Mouse (Mus musculus): ENCODE results near the gene Sik2. TPM values are rescaled to one million over a fixed set of nuclear protein-coding genes. Genes with fewer than 3 reads are reported as not detected.

Gene Sik2
- total RNA-seq, 1 experiment: 10.0 TPM

DNA sequence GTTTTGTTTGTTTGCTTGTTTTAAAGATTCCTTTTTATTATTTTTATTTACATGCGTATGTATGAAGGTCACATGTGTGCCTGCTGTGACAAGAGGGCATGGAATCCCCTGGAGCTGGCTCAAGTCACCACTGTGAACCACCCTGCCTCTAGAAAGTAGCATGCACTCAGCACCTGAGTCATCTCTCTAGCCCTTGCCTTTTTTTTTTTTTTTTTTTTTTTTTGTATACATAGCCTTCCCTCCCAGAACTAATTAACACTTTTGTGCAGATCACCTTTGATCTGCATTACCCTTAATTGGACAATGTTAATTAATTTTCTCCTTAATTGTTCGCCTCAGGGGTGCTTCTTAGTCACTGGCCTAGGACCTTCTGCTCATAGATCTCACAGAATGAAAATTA, 66.2 kb downstream of the Sik2 start:
- H3K4me3 ChIP-seq (ENCODE audit: insufficient read depth in 1 of 2, low read depth in 1 of 2, low read length in 2 of 2, poor library complexity in 1 of 2, severe bottlenecking in 1 of 2): no peak overlapping the region
- H3K9ac ChIP-seq (ENCODE audit: insufficient read depth, low read depth, low read length, poor library complexity, severe bottlenecking): no peak overlapping the region
- in situ Hi-C loops (cut with MboI; ENCODE audit: low sequenced_read_pairs in 2 of 2, unreplicated experiment in 2 of 2): no loop called here
- no peaks in the 10 kb centered on the region for H3K4me1 ChIP-seq (ENCODE audit: control insufficient read depth in 2 of 2, insufficient read depth in 2 of 2, low read length in 2 of 2, poor library complexity in 1 of 2)
- no peak for DNase-seq (ENCODE audit: low read depth, low spot score)
- no peak for TF ChIP-seq MAFK (IDR thresholded peaks at IDR 0.05; ENCODE audit: insufficient read depth, low read depth, low read length)
- no peaks in the 10 kb centered on the region for H3K36me3 ChIP-seq (ENCODE audit: control insufficient read depth, insufficient read depth, low read length, poor library complexity, severe bottlenecking)
- no peak overlapping the region for H3K27ac ChIP-seq (ENCODE audit: insufficient read depth, low read depth, low read length, poor library complexity, severe bottlenecking)
- no peaks in the 10 kb centered on the region for H3K9me3 ChIP-seq (ENCODE audit: control insufficient read depth, insufficient read depth, low read depth, low read length)

DNA sequence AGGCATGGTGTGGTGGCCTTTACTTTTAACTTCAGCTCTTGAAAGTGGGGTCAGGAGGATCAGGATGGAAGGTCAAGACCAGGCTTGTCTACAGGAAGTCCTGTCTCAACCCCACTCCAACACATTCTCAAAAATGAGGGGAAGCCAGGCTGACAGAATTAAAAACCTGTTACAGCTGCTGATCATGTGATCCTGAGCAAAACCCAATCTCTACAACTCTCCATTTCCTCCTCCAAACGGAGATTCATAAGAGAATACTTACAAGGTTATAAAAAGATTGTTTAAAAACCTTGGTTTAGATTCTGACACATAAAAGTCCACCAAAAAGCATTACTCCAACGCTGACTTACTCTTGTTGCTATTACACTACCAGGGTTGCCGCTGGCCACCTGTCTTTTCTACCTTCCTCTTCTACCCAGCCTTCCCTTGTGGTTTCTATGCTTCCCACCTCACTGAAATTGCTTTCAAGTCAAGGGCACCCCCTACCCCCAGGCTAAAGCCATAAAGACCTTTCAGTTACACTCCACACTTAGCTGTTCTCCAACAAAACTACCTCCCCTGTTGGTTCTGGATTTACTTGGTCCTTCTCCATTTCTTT, 67.0 kb downstream of the Sik2 start:
- DNase-seq (ENCODE audit: low read depth, low spot score): no peak
- no peaks in the 10 kb centered on the region for H3K9me3 ChIP-seq (ENCODE audit: control insufficient read depth, insufficient read depth, low read depth, low read length)
- TF ChIP-seq MAFK (IDR thresholded peaks at IDR 0.05; ENCODE audit: insufficient read depth, low read depth, low read length) (no peak), ZNF384 (IDR thresholded peaks at IDR 0.05; ENCODE audit: low read depth, low read length) (no peak), ZC3H11A (IDR thresholded peaks at IDR 0.05; ENCODE audit: borderline replicate concordance, low read depth, low read length) (no peak), CHD2 (IDR thresholded peaks at IDR 0.05; ENCODE audit: low read depth, low read length) (no peak), HCFC1 (IDR thresholded peaks at IDR 0.05; ENCODE audit: borderline replicate concordance, insufficient read depth, low read length) (no peak)

GRCm38 (mm10) chr9:50929986-50930385, 78.9 kb downstream of the Sik2 start:
- H3K4me3 ChIP-seq (ENCODE audit: insufficient read depth in 1 of 2, low read depth in 1 of 2, low read length in 2 of 2, poor library complexity in 1 of 2, severe bottlenecking in 1 of 2): no peak overlapping the region
- H3K4me1 ChIP-seq (ENCODE audit: control insufficient read depth in 2 of 2, insufficient read depth in 2 of 2, low read length in 2 of 2, poor library complexity in 1 of 2): peaks cover 0 to 1% of the 10 kb centered on the region in 2 experiments; a peak in 1 of 4 replicates
- H3K27ac ChIP-seq (ENCODE audit: insufficient read depth, low read depth, low read length, poor library complexity, severe bottlenecking): no peak overlapping the region
- no peaks in the 10 kb centered on the region for H3K36me3 ChIP-seq (ENCODE audit: control insufficient read depth, insufficient read depth, low read length, poor library complexity, severe bottlenecking)
- H3K9ac ChIP-seq (ENCODE audit: insufficient read depth, low read depth, low read length, poor library complexity, severe bottlenecking): no peak overlapping the region
- TF ChIP-seq ZC3H11A (IDR thresholded peaks at IDR 0.05; ENCODE audit: borderline replicate concordance, low read depth, low read length) (no peak), MAFK (IDR thresholded peaks at IDR 0.05; ENCODE audit: insufficient read depth, low read depth, low read length) (peak; percentile 55; the same call in 1 of the 2 replicates)
- no peak for DNase-seq (ENCODE audit: low read depth, low spot score)
- no peaks in the 10 kb centered on the region for H3K9me3 ChIP-seq (ENCODE audit: control insufficient read depth, insufficient read depth, low read depth, low read length)
- in situ Hi-C loops (cut with MboI; ENCODE audit: low sequenced_read_pairs in 2 of 2, unreplicated experiment in 2 of 2): no loop called here

More for the DNA sequence above, 67.0 kb downstream of the Sik2 start:
- no peak overlapping the region for H3K27ac ChIP-seq (ENCODE audit: insufficient read depth, low read depth, low read length, poor library complexity, severe bottlenecking)
- H3K36me3 ChIP-seq (ENCODE audit: control insufficient read depth, insufficient read depth, low read length, poor library complexity, severe bottlenecking): no peaks in the 10 kb centered on the region
- H3K4me3 ChIP-seq (ENCODE audit: insufficient read depth in 1 of 2, low read depth in 1 of 2, low read length in 2 of 2, poor library complexity in 1 of 2, severe bottlenecking in 1 of 2): no peak overlapping the region
- in situ Hi-C loops (cut with MboI; ENCODE audit: low sequenced_read_pairs in 2 of 2, unreplicated experiment in 2 of 2): no loop called here
- H3K9ac ChIP-seq (ENCODE audit: insufficient read depth, low read depth, low read length, poor library complexity, severe bottlenecking): no peak overlapping the region
- no peaks in the 10 kb centered on the region for H3K4me1 ChIP-seq (ENCODE audit: control insufficient read depth in 2 of 2, insufficient read depth in 2 of 2, low read length in 2 of 2, poor library complexity in 1 of 2)

DNA sequence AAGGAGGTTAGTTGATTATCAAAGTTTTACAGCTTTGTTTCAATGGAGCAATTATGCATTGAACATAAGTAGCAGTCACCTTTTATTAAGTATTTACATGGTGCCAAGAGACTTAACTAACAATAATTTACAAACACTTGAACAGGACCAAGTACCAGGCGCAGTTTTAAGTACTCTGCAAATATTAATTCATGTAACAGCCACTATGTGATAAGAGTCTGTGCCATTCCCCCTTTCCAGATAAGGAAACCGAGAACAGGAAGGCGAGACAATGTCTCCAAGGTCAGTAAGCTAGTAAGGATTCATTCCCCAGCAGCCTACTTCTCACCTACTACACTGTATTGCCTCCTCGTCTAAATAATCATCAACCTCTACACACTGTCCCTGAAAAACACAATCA, 83.1 kb downstream of the Sik2 start:
- no peak overlapping the region for H3K9ac ChIP-seq (ENCODE audit: insufficient read depth, low read depth, low read length, poor library complexity, severe bottlenecking)
- in situ Hi-C loops (cut with MboI; ENCODE audit: low sequenced_read_pairs in 2 of 2, unreplicated experiment in 2 of 2): no loop called here
- H3K4me1 ChIP-seq (ENCODE audit: control insufficient read depth in 2 of 2, insufficient read depth in 2 of 2, low read length in 2 of 2, poor library complexity in 1 of 2): no peaks in the 10 kb centered on the region
- no peak for DNase-seq (ENCODE audit: low read depth, low spot score)
- TF ChIP-seq ZNF384 (IDR thresholded peaks at IDR 0.05; ENCODE audit: low read depth, low read length): no peak
- no peak for TF ChIP-seq ZC3H11A (IDR thresholded peaks at IDR 0.05; ENCODE audit: borderline replicate concordance, low read depth, low read length)
- TF ChIP-seq HCFC1 (IDR thresholded peaks at IDR 0.05; ENCODE audit: borderline replicate concordance, insufficient read depth, low read length): no peak
- no peak for TF ChIP-seq MAFK (IDR thresholded peaks at IDR 0.05; ENCODE audit: insufficient read depth, low read depth, low read length)
- TF ChIP-seq CHD2 (IDR thresholded peaks at IDR 0.05; ENCODE audit: low read depth, low read length): no peak
- H3K9me3 ChIP-seq (ENCODE audit: control insufficient read depth, insufficient read depth, low read depth, low read length): no peaks in the 10 kb centered on the region
- no peak overlapping the region for H3K27ac ChIP-seq (ENCODE audit: insufficient read depth, low read depth, low read length, poor library complexity, severe bottlenecking)
- no peak overlapping the region for H3K4me3 ChIP-seq (ENCODE audit: insufficient read depth in 1 of 2, low read depth in 1 of 2, low read length in 2 of 2, poor library complexity in 1 of 2, severe bottlenecking in 1 of 2)
- H3K36me3 ChIP-seq (ENCODE audit: control insufficient read depth, insufficient read depth, low read length, poor library complexity, severe bottlenecking): no peaks in the 10 kb centered on the region

GRCm38 (mm10) chr9:50924454-50924853, 84.4 kb downstream of the Sik2 start:
- no peak for DNase-seq (ENCODE audit: low read depth, low spot score)
- no peak for TF ChIP-seq CHD2 (IDR thresholded peaks at IDR 0.05; ENCODE audit: low read depth, low read length)
- TF ChIP-seq ZC3H11A (IDR thresholded peaks at IDR 0.05; ENCODE audit: borderline replicate concordance, low read depth, low read length): no peak
- no peak for TF ChIP-seq MAFK (IDR thresholded peaks at IDR 0.05; ENCODE audit: insufficient read depth, low read depth, low read length)
- no peak for TF ChIP-seq ZNF384 (IDR thresholded peaks at IDR 0.05; ENCODE audit: low read depth, low read length)
- no peak for TF ChIP-seq HCFC1 (IDR thresholded peaks at IDR 0.05; ENCODE audit: borderline replicate concordance, insufficient read depth, low read length)
- in situ Hi-C loops (cut with MboI; ENCODE audit: low sequenced_read_pairs in 2 of 2, unreplicated experiment in 2 of 2): no loop called here

More at GRCm38 (mm10) chr9:50924454-50924853, 84.4 kb downstream of the Sik2 start:
- Histone ChIP-seq H3K27ac (ENCODE audit: insufficient read depth, low read depth, low read length, poor library complexity, severe bottlenecking) (no peak overlapping the region), H3K36me3 (ENCODE audit: control insufficient read depth, insufficient read depth, low read length, poor library complexity, severe bottlenecking) (no peaks in the 10 kb centered on the region), H3K9ac (ENCODE audit: insufficient read depth, low read depth, low read length, poor library complexity, severe bottlenecking) (no peak overlapping the region), H3K4me1 (ENCODE audit: control insufficient read depth in 2 of 2, insufficient read depth in 2 of 2, low read length in 2 of 2, poor library complexity in 1 of 2) (no peaks in the 10 kb centered on the region), H3K4me3 (ENCODE audit: insufficient read depth in 1 of 2, low read depth in 1 of 2, low read length in 2 of 2, poor library complexity in 1 of 2, severe bottlenecking in 1 of 2) (no peak overlapping the region), H3K9me3 (ENCODE audit: control insufficient read depth, insufficient read depth, low read depth, low read length) (no peaks in the 10 kb centered on the region)

All from ES-E14 (cell line).